Mouse (Mus musculus) lung, postnatal 14 days (tissue): ENCODE results near the gene Klra5.
"Not testable (repeated sequence)": the region's sequence is repeated elsewhere in the genome, so short reads cannot be mapped to it uniquely, and the experiment has no call there.

Experiments
- DNase-seq: peaks from one replicate; pipeline ENCODE4 v3.0.0; 2021

Gene Klra5

DNA sequence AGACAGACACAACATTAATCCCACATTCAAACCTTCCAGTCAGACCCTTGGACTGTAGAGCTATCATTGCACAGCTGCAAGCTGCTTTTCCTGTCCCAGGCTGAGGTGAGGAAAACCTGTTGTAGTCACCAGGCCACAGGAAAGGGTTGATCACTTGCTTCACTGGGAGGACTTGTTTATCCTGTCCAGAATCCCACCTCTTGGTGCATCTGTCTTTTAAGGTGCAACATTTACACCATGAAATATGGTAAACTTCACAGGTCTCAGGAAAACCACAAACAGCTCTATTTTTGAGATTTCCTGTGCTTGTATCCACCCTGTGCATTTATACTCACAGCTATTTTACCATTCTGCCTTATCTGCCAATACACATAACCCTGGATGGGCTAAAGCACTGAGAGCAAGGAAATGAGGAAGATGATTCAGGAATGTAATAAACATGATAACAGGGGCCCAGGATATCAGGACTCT lies at the start of gene Klra5:
Gene Klra5, minus strand, starts transcription at position 175 of the 471 bp plus-strand sequence.
- DNase-seq: not testable (repeated sequence)

- DNase-seq: no peak
Measured at GRCm38 (mm10) chr6:129916996-129917395, 454 bp downstream of the Klra5 start.

DNA sequence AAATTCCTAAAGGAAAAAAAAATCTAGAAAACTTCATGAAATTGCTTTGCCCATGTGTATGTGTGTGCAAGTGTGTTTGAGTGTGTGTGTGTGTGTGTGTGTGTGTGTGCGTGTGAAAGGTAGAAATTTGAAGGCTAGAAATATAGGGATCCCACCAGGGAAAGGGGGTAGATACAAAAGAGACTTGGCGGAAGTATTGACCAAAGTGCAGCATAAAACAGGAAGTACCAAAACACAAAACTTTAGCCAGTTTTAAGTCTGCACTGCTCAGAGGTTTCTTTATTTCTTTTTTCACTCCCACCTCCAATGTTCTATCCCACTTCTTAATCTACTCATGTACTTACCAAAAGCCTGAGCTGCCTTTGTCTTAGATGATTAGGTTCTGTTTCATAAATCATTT lies 34.9 kb downstream of the Klra5 start:
- DNase-seq: no peak

DNA sequence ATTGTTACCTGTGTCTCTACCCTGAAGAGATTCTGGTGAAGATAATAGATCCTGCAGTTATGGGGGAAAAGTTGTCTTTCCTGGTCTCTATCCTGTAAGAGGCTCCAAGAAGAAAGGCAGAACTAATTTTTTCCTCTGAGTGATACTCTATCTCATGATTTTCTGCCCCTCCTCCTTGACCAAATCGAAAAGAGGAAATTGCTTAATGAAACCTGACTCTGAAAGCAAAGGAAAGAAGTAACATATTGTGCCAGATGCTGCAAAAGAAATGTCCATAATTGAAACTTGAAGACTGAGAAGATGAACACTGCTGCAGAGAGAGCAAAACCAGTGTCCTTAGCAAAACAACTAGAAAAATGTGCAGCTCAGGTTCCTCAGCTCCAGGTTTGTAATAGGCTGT lies 40.9 kb downstream of the Klra5 start, which contains the start of gene Klra17:
Gene Klra17, minus strand, starts transcription at position 124 of the 400 bp plus-strand sequence.
- DNase-seq: no peak

DNA sequence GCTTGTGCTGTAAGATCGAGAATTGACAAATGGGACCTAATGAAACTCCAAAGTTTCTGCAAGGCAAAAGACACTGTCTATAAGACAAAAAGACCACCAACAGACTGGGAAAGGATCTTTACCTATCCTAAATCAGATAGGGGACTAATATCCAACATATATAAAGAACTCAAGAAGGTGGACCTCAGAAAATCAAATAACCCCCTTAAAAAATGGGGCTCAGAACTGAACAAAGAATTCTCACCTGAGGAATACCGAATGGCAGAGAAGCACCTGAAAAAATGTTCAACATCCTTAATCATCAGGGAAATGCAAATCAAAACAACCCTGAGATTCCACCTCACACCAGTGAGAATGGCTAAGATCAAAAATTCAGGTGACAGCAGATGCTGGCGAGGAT lies 55.1 kb downstream of the Klra5 start, which contains the start of gene Gm17631:
Gene Gm17631, plus strand, starts transcription at position 301 of the 400 bp plus-strand sequence.
- DNase-seq: not testable (repeated sequence)
